Mouse (Mus musculus) B cell, adult 62 days (primary cell): ENCODE results near the gene Tldc2. TPM values are rescaled to one million over a fixed set of nuclear protein-coding genes. Genes with fewer than 3 reads are reported as not detected.

Experiments
- total RNA-seq: library from RNA; stranded (reverse); gene quantifications from 4 replicates; pipeline ENCODE4 v1.2.4, GENCODE M21; 2023

Tldc2 gene
- total RNA-seq, result not detected in 4 replicates

GRCm38 (mm10) chr2:157086796-157087195 lies at the start of gene Tldc2:
Gene Tldc2, plus strand, starts transcription at chr2:157087055.

DNA sequence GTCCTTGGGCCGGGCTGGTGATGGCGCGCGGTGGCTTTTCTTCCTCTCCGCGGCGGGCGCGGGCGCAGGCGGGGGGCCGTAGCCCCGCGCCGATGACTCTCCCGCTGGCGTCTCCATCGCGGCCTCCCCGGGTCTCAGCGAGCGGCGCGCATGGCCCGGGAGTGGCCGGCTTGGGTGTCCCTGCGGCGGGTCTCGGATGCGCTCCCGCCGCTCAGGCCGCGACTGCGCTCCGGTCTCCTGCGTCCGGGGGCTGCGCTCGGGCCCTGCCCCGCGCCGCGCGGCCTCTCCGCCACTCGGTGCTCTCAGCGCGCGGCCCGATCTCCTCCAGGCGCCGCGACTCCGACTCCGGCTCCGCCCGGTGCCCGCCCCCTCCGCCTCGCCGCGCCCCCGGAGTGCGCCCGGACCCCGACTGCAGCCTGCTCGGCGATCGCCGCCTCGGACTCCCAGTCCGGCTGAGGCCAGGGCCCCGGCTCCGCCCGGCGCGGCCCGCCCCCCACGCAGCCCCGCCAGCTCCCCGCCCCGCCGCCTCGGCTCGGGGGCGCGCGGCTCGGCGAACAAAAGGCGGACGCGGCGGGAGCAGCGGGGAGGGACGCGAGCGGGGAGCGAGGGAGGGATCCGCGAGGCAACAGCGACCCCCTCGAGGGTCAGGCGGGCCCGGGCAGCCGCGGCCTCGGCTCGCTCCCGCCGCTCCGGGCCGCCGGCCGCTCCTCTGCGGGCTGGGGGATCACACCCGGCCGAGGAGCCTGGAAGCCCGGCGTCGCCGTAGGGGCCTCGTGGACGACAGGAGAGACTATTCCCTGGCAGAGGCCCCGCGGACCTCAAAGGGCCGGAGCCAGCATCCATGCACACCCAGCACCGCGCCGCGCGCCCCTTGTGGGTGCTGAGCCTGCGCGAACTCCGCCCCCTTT lies 7.8 kb upstream of the Tldc2 start, which contains the start of gene Soga1:
Gene Soga1, minus strand, starts transcription at position 462 of the 908 bp plus-strand sequence.

DNA sequence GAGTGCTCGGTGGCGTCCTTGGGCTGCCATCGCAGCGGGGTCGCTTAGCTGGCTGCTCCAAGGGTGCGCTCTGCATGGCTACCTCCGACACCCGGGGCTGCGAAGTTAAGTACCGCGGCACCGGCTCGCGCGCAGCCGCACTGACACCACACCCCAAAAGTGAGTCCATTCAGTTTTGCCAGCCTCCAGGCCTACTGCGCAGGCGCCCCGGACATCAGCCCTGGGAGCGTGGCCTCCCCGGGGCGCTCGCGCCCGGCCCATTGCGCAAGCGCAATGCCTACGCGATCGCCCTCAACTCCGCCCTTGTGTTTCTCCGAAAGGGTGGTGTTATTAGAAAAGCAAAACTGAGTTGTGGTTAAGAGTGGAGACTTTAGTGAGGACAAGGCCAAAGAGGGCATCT lies 48.2 kb downstream of the Tldc2 start, which contains the start of gene Samhd1:
Gene Samhd1, minus strand, starts transcription at position 252 of the 400 bp plus-strand sequence.

Other genes starting within 250 kb of the Tldc2 start
- gene Tgif2, start 247.0 kb upstream of the Tldc2 start, total RNA-seq, result 132 to 147 TPM (median 134 TPM) in 4 replicates
- gene 4930518I15Rik, start 229.1 kb upstream of the Tldc2 start, total RNA-seq, result 2.5 to 3.8 TPM (median 3.2 TPM) in 4 replicates
- gene Rab5if, start 223.9 kb upstream of the Tldc2 start, total RNA-seq, result 52.5 to 58.5 TPM (median 54.3 TPM) in 4 replicates
- 0.58 to 1.3 TPM (median 1.1 TPM) in 4 replicates for gene Sla2, start 199.9 kb upstream of the Tldc2 start, total RNA-seq
- gene Ndrg3, start 95.0 kb upstream of the Tldc2 start, total RNA-seq, result 30.6 to 36.3 TPM (median 31.5 TPM) in 4 replicates
- 25.4 to 38.0 TPM (median 30.0 TPM) in 4 replicates for gene Dsn1, start 79.9 kb upstream of the Tldc2 start, total RNA-seq
- gene Soga1, start 7.8 kb upstream of the Tldc2 start, total RNA-seq, result 0.52 to 1.5 TPM (median 0.63 TPM) in 4 replicates
- 423 to 439 TPM (median 428 TPM) in 4 replicates for gene Samhd1, start 48.2 kb downstream of the Tldc2 start, total RNA-seq
- 16.1 to 19.7 TPM (median 17.9 TPM) in 4 replicates for gene Rbl1, start 117.5 kb downstream of the Tldc2 start, total RNA-seq
- gene Rpn2, start 192.0 kb downstream of the Tldc2 start, total RNA-seq, result 99.7 to 107 TPM (median 103 TPM) in 4 replicates
- 0.23 TPM in 1 of 4 replicates, not detected in the others for gene Mroh8, start 192.5 kb downstream of the Tldc2 start, total RNA-seq